Mouse (Mus musculus) embryonic facial prominence, embryonic 11.5 days (tissue): ENCODE measurements around the gene Tpx2. TPM values are rescaled to one million over a fixed set of nuclear protein-coding genes. Genes with fewer than 3 reads are reported as not detected.

ENCODE experiments used
- ATAC-seq: fragments of 200-750 bp; cut with Nextera tagmentation; replicated peaks from 2 replicates; pipeline ENCODE4 v1.8.0; 2017; ENCODE audit warnings: low read depth; ENCODE audit not compliant: insufficient number of reproducible peaks, low FRiP score, low TSS enrichment
- DNase-seq: peaks from one replicate; pipeline ENCODE4 v3.0.0-alpha.2; 2015; ENCODE audit warnings: low spot score
- H3K27ac ChIP-seq: fragments of 300-500 bp; sonication (generic); replicated peaks from 2 replicates; pipeline ENCODE4 v1.5.1; 2014; ENCODE audit warnings: mild to moderate bottlenecking, low read depth, low read length, control low read depth
- H3K27me3 ChIP-seq: fragments of 300-500 bp; sonication (generic); 2 replicates; pipeline ENCODE4 v1.6.1; 2014; ENCODE audit warnings: mild to moderate bottlenecking, low read length, moderate library complexity, mixed read lengths; ENCODE audit not compliant: control insufficient read depth, insufficient read depth
- H3K36me3 ChIP-seq: fragments of 300-500 bp; sonication (generic); replicated peaks from 2 replicates; pipeline ENCODE4 v1.6.1; 2014; ENCODE audit warnings: low read depth, mild to moderate bottlenecking, low read length, moderate library complexity, mixed read lengths; ENCODE audit not compliant: control insufficient read depth, insufficient read depth
- H3K4me1 ChIP-seq: fragments of 300-500 bp; sonication (generic); 2 replicates; pipeline ENCODE4 v1.6.1; 2014; ENCODE audit warnings: low read length, mixed read lengths; ENCODE audit not compliant: control insufficient read depth, insufficient read depth
- H3K4me2 ChIP-seq: fragments of 300-500 bp; sonication (generic); 2 replicates; pipeline ENCODE4 v1.6.1; 2014; ENCODE audit warnings: low read depth, mild to moderate bottlenecking, control low read depth, low read length, moderate library complexity
- H3K4me3 ChIP-seq: fragments of 300-500 bp; sonication (generic); 2 replicates; pipeline ENCODE4 v1.5.1; 2014; ENCODE audit warnings: low read depth, low read length, control low read depth
- H3K9ac ChIP-seq: fragments of 300-500 bp; sonication (generic); replicated peaks from 2 replicates; pipeline ENCODE4 v1.6.1; 2014; ENCODE audit warnings: mild to moderate bottlenecking, control low read depth, low read length
- H3K9me3 ChIP-seq: fragments of 300-500 bp; sonication (generic); replicated peaks from 2 replicates; pipeline ENCODE4 v1.6.1; 2016; ENCODE audit warnings: mild to moderate bottlenecking, low read length, inconsistent platforms, mixed read lengths; ENCODE audit not compliant: control insufficient read depth
- WGBS: fragments of 180-500 bp; shearing (Covaris S2); extraction: QIAGEN DNeasy Blood & Tissue Kit; methylation state at CpG from one replicate; pipeline ENCODE4 v1.1.7; 2014; 5-methylcytosine and 5-hydroxymethylcytosine counted together
- polyA plus RNA-seq: library from polyadenylated mRNA; unstranded; fragments of >200 nt; fragmentation: Nextera tagmentation; extraction: Ambion mirVana; gene quantifications from 2 replicates; pipeline ENCODE4 v1.2.1, GENCODE M21; 2014

The Tpx2 gene
- polyA plus RNA-seq: 170 and 190 TPM in 2 replicates

GRCm38 (mm10) chr2:152847815-152848302 is at the start of gene Tpx2:
Tpx2 (plus strand) TSS chr2:152847964.
- Histone ChIP-seq H3K9ac (peak within 1 kb of the TSS; percentile 88), H3K36me3 (no peaks in the 10 kb centered on the region), H3K9me3 (no peaks in the 10 kb centered on the region), H3K4me3 (peak within 1 kb of the TSS; percentile 89), H3K4me1 (no peaks in the 10 kb centered on the region), H3K4me2 (peak within 1 kb of the TSS; percentile 50), H3K27ac (peak within 1 kb of the TSS; percentile 75), H3K27me3 (no peaks in the 10 kb centered on the region)
- ATAC-seq: peak; percentile 95
- under 1% methylated on average over 34 of the region's 34 CpGs for WGBS
- peak; percentile 100 for DNase-seq

- Histone ChIP-seq H3K4me2 (no peak overlapping the region), H3K27ac (no peak overlapping the region), H3K4me3 (no peak overlapping the region), H3K9ac (no peak overlapping the region), H3K4me1 (peaks cover 8% of the 10 kb centered on the region), H3K27me3 (no peaks in the 10 kb centered on the region), H3K36me3 (no peaks in the 10 kb centered on the region), H3K9me3 (no peaks in the 10 kb centered on the region)
- 72% methylated on average over 7 of the region's 7 CpGs for WGBS
- ATAC-seq (no peak), DNase-seq (no peak)
Measured at GRCm38 (mm10) chr2:152799954-152800761, 47.6 kb upstream of the Tpx2 start.

GRCm38 (mm10) chr2:152800762-152801113 is 47.0 kb upstream of the Tpx2 start:
- Histone ChIP-seq H3K27me3 (no peaks in the 10 kb centered on the region), H3K4me2 (no peak overlapping the region), H3K4me1 (peaks cover 8% of the 10 kb centered on the region), H3K36me3 (no peaks in the 10 kb centered on the region), H3K4me3 (no peak overlapping the region), H3K9ac (no peak overlapping the region), H3K9me3 (no peaks in the 10 kb centered on the region), H3K27ac (no peak overlapping the region)
- ATAC-seq (no peak), DNase-seq (no peak)

GRCm38 (mm10) chr2:152802303-152802702 is 45.5 kb upstream of the Tpx2 start:
- no peak overlapping the region for H3K9ac ChIP-seq
- H3K9me3 ChIP-seq: no peaks in the 10 kb centered on the region
- ATAC-seq (no peak), DNase-seq (no peak)
- H3K4me3 ChIP-seq: no peak overlapping the region
- H3K27me3 ChIP-seq: no peaks in the 10 kb centered on the region
- no peaks in the 10 kb centered on the region for H3K36me3 ChIP-seq
- WGBS: 92% methylated on average over 10 of the region's 10 CpGs
- H3K27ac ChIP-seq: no peak overlapping the region
- no peak overlapping the region for H3K4me2 ChIP-seq
- peaks cover 8% of the 10 kb centered on the region for H3K4me1 ChIP-seq

- Histone ChIP-seq H3K9me3 (no peaks in the 10 kb centered on the region), H3K27me3 (no peaks in the 10 kb centered on the region), H3K9ac (no peak overlapping the region), H3K36me3 (no peaks in the 10 kb centered on the region), H3K4me1 (peaks cover 8% of the 10 kb centered on the region), H3K27ac (no peak overlapping the region), H3K4me2 (no peak overlapping the region), H3K4me3 (no peak overlapping the region)
- DNase-seq (no peak), ATAC-seq (no peak)
- 86% methylated on average over 5 of the region's 5 CpGs for WGBS
Measured at GRCm38 (mm10) chr2:152803081-152803480, 44.7 kb upstream of the Tpx2 start.

GRCm38 (mm10) chr2:152804408-152805110 is 43.2 kb upstream of the Tpx2 start:
- Histone ChIP-seq H3K4me2 (no peak overlapping the region), H3K36me3 (no peaks in the 10 kb centered on the region), H3K9ac (no peak overlapping the region), H3K4me1 (peaks cover 8% of the 10 kb centered on the region), H3K9me3 (no peaks in the 10 kb centered on the region), H3K4me3 (no peak overlapping the region), H3K27me3 (no peaks in the 10 kb centered on the region), H3K27ac (peak overlapping the region; percentile 41)
- DNase-seq: peak; percentile 55
- ATAC-seq: peak; percentile 78
- WGBS: 9% methylated on average over 6 of the region's 6 CpGs

- Histone ChIP-seq H3K27me3 (no peaks in the 10 kb centered on the region), H3K27ac (peak overlapping the region; percentile 41), H3K4me3 (no peak overlapping the region), H3K4me1 (peaks cover 8% of the 10 kb centered on the region), H3K9ac (no peak overlapping the region), H3K9me3 (no peaks in the 10 kb centered on the region), H3K4me2 (no peak overlapping the region), H3K36me3 (no peaks in the 10 kb centered on the region)
- ATAC-seq (no peak), DNase-seq (no peak)
- 51% methylated on average over 5 of the region's 5 CpGs for WGBS
Measured at GRCm38 (mm10) chr2:152805111-152805490, 42.7 kb upstream of the Tpx2 start.

- peaks cover 8% of the 10 kb centered on the region for H3K4me1 ChIP-seq
- H3K9me3 ChIP-seq: no peaks in the 10 kb centered on the region
- DNase-seq (no peak), ATAC-seq (no peak)
- no peaks in the 10 kb centered on the region for H3K27me3 ChIP-seq
- H3K36me3 ChIP-seq: no peaks in the 10 kb centered on the region
- H3K27ac ChIP-seq: peak overlapping the region; percentile 47; the same call in 1 of the 2 replicates
- no peak overlapping the region for H3K4me3 ChIP-seq
- WGBS: 54% methylated on average over 2 of the region's 2 CpGs
- H3K9ac ChIP-seq: no peak overlapping the region
- H3K4me2 ChIP-seq: no peak overlapping the region
Measured at GRCm38 (mm10) chr2:152806037-152806436, 41.7 kb upstream of the Tpx2 start.
